Mouse (Mus musculus) heart, postnatal 0 days (tissue): Measurements from ENCODE around the gene Rnf11.

Experiments
- CTCF ChIP-seq: IDR thresholded peaks from 2 replicates; pipeline ENCODE4 v1.5.1; 2016; ENCODE audit warnings: antibody characterized with exemption, control low read depth, low read depth
- EP300 ChIP-seq: IDR thresholded peaks from 2 replicates; pipeline ENCODE4 v1.6.1; 2016; ENCODE audit warnings: antibody characterized with exemption, low read depth

GRCm38 (mm10) chr4:109477454-109477853, 7.1 kb downstream of the Rnf11 start:
- no peak for TF ChIP-seq CTCF
- TF ChIP-seq EP300 = no peak
